Mouse (Mus musculus): ENCODE measurements at regions not wholly inside any gene's neighbourhood (a gene's known extent, or its start where the extent isn't known, plus 50 kb on each side); places are given as distances from the start of the nearest gene placed in this dataset.

GRCm38 (mm10) chr12:35679025-35679424, 144.2 kb upstream of the Ahr start:
- no peak for TF ChIP-seq CTCF (IDR thresholded peaks at IDR 0.05; ENCODE audit: extremely low read depth, insufficient read depth, insufficient read length, insufficient replicate concordance)
- no peak for TF ChIP-seq POLR2A (IDR thresholded peaks at IDR 0.05; ENCODE audit: low read depth, low read length)

Measured in spleen, adult 2 months (tissue).